Mouse (Mus musculus): ENCODE results near the gene Eif4a2. TPM values are rescaled to one million over a fixed set of nuclear protein-coding genes. Genes with fewer than 3 reads are reported as not detected.

The Eif4a2 gene
- polyA plus RNA-seq, 1 experiment = 618 TPM

GRCm38 (mm10) chr16:23112348-23112747 is 5.1 kb downstream of the Eif4a2 start:
- no peak for DNase-seq (ENCODE audit: low read depth)
- no peak for TF ChIP-seq POLR2A (IDR thresholded peaks at IDR 0.05; ENCODE audit: borderline replicate concordance, extremely low read depth, insufficient read depth, insufficient read length, poor library complexity, severe bottlenecking)
- no peak for TF ChIP-seq CTCF (IDR thresholded peaks at IDR 0.05; ENCODE audit: borderline replicate concordance, extremely low read depth, insufficient read depth, insufficient read length)

- no peak for DNase-seq (ENCODE audit: low read depth)
- TF ChIP-seq CTCF (IDR thresholded peaks at IDR 0.05; ENCODE audit: borderline replicate concordance, extremely low read depth, insufficient read depth, insufficient read length) (no peak), POLR2A (IDR thresholded peaks at IDR 0.05; ENCODE audit: borderline replicate concordance, extremely low read depth, insufficient read depth, insufficient read length, poor library complexity, severe bottlenecking) (no peak)
Observed at GRCm38 (mm10) chr16:23112861-23113435, 5.7 kb downstream of the Eif4a2 start.

- no peak for DNase-seq (ENCODE audit: low read depth)
- TF ChIP-seq CTCF (IDR thresholded peaks at IDR 0.05; ENCODE audit: borderline replicate concordance, extremely low read depth, insufficient read depth, insufficient read length) (no peak), POLR2A (IDR thresholded peaks at IDR 0.05; ENCODE audit: borderline replicate concordance, extremely low read depth, insufficient read depth, insufficient read length, poor library complexity, severe bottlenecking) (no peak)
Observed at GRCm38 (mm10) chr16:23113903-23114302, 6.7 kb downstream of the Eif4a2 start.

GRCm38 (mm10) chr16:23114339-23115171 is 7.3 kb downstream of the Eif4a2 start:
- DNase-seq (ENCODE audit: low read depth) = no peak

DNA sequence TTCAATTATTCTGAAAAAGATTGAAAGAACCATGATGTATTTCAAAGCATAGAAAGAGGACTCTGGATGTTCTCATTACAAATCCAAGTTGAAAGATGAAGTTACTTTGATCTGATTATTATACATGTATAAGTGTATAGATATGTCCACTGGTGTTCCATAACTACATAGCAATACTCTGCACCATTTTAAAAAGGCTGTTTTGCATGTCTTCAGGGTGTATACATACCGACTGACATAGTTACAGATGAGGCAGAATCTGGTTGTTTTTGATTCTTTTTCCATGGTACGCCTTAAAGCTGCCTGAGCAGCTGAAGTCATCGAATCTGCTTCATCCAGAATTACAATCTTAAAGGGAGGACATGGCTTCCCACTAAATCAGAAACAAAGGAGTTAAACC is 8.2 kb downstream of the Eif4a2 start:
- no peak for DNase-seq (ENCODE audit: low read depth)
- TF ChIP-seq POLR2A (IDR thresholded peaks at IDR 0.05; ENCODE audit: borderline replicate concordance, extremely low read depth, insufficient read depth, insufficient read length, poor library complexity, severe bottlenecking) (no peak), CTCF (IDR thresholded peaks at IDR 0.05; ENCODE audit: borderline replicate concordance, extremely low read depth, insufficient read depth, insufficient read length) (no peak)

More at GRCm38 (mm10) chr16:23114339-23115171, 7.3 kb downstream of the Eif4a2 start:
- no peak for TF ChIP-seq CTCF (IDR thresholded peaks at IDR 0.05; ENCODE audit: borderline replicate concordance, extremely low read depth, insufficient read depth, insufficient read length)
- TF ChIP-seq POLR2A (IDR thresholded peaks at IDR 0.05; ENCODE audit: borderline replicate concordance, extremely low read depth, insufficient read depth, insufficient read length, poor library complexity, severe bottlenecking) = no peak

DNA sequence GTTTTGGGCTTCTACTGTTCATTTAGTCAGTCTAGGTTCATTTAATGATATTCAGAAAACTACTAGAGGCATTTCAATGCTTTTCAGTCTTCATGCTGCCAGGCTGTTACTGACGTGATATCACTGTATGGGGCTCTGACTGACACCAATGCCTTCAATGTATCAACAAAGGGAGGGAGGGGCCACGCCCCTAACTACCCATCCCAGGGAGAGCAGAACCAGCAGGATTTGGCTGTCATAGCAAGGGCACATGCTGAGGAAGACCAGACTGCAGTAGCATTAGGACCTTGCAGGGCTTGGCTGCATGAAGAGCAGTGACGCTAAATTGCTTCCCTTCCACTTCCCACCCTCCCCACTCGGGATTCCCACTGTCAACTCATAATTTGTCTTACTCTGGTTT is 9.9 kb downstream of the Eif4a2 start:
- DNase-seq (ENCODE audit: low read depth) = no peak
- TF ChIP-seq POLR2A (IDR thresholded peaks at IDR 0.05; ENCODE audit: borderline replicate concordance, extremely low read depth, insufficient read depth, insufficient read length, poor library complexity, severe bottlenecking) = no peak
- no peak for TF ChIP-seq CTCF (IDR thresholded peaks at IDR 0.05; ENCODE audit: borderline replicate concordance, extremely low read depth, insufficient read depth, insufficient read length)

- no peak for DNase-seq (ENCODE audit: low read depth)
Observed at GRCm38 (mm10) chr16:23122446-23122845, 15.2 kb downstream of the Eif4a2 start.

GRCm38 (mm10) chr16:23123104-23123503 is 15.9 kb downstream of the Eif4a2 start:
- no peak for DNase-seq (ENCODE audit: low read depth)
- TF ChIP-seq CTCF (IDR thresholded peaks at IDR 0.05; ENCODE audit: borderline replicate concordance, extremely low read depth, insufficient read depth, insufficient read length) = no peak
- no peak for TF ChIP-seq POLR2A (IDR thresholded peaks at IDR 0.05; ENCODE audit: borderline replicate concordance, extremely low read depth, insufficient read depth, insufficient read length, poor library complexity, severe bottlenecking)

More at GRCm38 (mm10) chr16:23122446-23122845, 15.2 kb downstream of the Eif4a2 start:
- TF ChIP-seq CTCF (IDR thresholded peaks at IDR 0.05; ENCODE audit: borderline replicate concordance, extremely low read depth, insufficient read depth, insufficient read length) (no peak), POLR2A (IDR thresholded peaks at IDR 0.05; ENCODE audit: borderline replicate concordance, extremely low read depth, insufficient read depth, insufficient read length, poor library complexity, severe bottlenecking) (no peak)

DNA sequence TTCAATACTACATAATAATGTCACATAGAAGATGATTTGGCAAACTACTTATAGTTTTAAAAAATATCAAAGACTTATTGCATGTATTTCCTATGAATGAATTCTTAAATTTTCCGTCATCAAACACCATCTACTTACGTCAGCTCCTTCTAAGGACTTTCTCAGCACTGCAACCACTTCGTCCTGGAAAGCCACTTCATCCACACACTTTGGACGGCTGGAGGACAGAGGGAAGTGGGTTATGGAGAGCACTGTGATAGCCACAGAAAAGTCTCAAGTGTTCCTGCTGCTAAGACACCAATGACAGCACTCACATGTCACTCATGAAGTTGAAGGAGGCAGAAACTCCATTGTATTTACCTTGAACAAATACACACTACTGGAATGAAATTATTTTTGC is 17.2 kb downstream of the Eif4a2 start:
- TF ChIP-seq POLR2A (IDR thresholded peaks at IDR 0.05; ENCODE audit: borderline replicate concordance, extremely low read depth, insufficient read depth, insufficient read length, poor library complexity, severe bottlenecking) (no peak), CTCF (IDR thresholded peaks at IDR 0.05; ENCODE audit: borderline replicate concordance, extremely low read depth, insufficient read depth, insufficient read length) (no peak)
- no peak for DNase-seq (ENCODE audit: low read depth)

DNA sequence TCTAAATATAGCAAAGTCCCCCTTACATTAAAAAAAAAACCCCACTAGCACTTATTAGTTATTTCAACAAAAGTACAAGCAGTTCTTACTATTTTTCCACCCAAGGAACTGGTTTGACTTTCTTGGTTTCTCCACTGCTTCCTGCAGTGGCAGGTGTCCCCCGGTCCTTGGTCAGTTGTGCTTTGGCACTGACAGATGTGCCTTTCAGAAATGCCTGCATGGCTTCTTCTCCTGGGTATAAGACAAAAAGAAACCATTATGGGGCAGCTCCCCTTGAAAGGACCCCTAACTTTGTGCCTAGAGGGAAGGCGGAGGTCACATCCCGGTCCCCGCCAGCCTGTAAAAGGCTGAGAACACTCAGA is 20.0 kb downstream of the Eif4a2 start:
- TF ChIP-seq CTCF (IDR thresholded peaks at IDR 0.05; ENCODE audit: borderline replicate concordance, extremely low read depth, insufficient read depth, insufficient read length) (no peak), POLR2A (IDR thresholded peaks at IDR 0.05; ENCODE audit: borderline replicate concordance, extremely low read depth, insufficient read depth, insufficient read length, poor library complexity, severe bottlenecking) (no peak)
- no peak for DNase-seq (ENCODE audit: low read depth)

DNA sequence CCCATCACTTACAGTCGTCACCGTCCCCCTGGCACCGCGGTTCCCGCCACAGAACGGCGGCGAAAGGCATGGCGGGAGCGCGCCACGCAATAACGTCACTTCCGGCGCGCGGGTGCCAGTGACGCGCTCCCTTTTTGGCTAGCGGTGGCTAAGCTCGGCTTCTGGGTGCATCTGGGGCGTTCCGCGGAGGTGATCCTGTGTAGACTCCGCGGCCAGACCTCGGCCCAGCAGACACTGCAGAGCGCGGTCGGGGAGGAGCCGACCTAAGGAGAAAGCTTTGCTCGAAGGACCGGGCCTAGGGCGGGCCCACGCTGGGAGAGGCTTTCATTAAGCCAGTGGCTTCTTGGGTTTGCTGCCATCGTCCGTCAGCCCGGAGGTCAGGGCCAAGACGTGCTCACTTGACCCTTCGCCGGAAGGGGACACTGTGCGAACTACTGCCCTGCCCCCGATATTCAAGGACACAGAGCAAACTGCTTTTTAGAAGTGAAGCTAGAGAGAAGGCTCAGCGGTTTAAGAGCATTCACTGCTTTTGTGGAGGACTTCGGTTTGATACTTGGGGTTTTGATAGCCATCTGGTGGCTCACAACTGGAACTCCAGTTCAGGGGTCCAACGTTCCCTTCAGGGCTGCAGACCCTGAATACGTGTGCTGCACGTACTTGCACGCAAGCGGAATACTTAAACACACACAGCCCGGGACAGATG is 20.6 kb downstream of the Eif4a2 start, which contains the start of gene Rfc4:
Gene Rfc4 (minus strand): TSS at position 65 of the 703 bp plus-strand sequence.
- DNase-seq (ENCODE audit: low read depth) = peak; percentile 95
- TF ChIP-seq POLR2A (IDR thresholded peaks at IDR 0.05; ENCODE audit: borderline replicate concordance, extremely low read depth, insufficient read depth, insufficient read length, poor library complexity, severe bottlenecking) = peak; percentile 78; the same call in 1 of the 2 replicates
- peak; percentile 50; the same call in 1 of the 2 replicates for TF ChIP-seq CTCF (IDR thresholded peaks at IDR 0.05; ENCODE audit: borderline replicate concordance, extremely low read depth, insufficient read depth, insufficient read length)
